Mouse (Mus musculus): ENCODE measurements around the gene Fam151a. TPM values are rescaled to one million over a fixed set of nuclear protein-coding genes. Genes with fewer than 3 reads are reported as not detected.
A peak's percentile ranks its signal among the peaks of the same experiment; 100 is the strongest.
"Not testable (repeated sequence)": the region's sequence is repeated elsewhere in the genome, so short reads cannot be mapped to it uniquely, and the experiment has no call there.

Fam151a gene
- polyA plus RNA-seq, 1 experiment: not detected

GRCm38 (mm10) chr4:106708408-106708807 lies 25.3 kb upstream of the Fam151a start:
- no peak overlapping the region for H3ac ChIP-seq (ENCODE audit: control insufficient read depth, insufficient read length)
- H3K79me2 ChIP-seq (ENCODE audit: control insufficient read depth, insufficient read depth): no peaks in the 10 kb centered on the region
- H3K27me3 ChIP-seq (ENCODE audit: control insufficient read depth, insufficient read depth, insufficient read length): peaks cover 28% of the 10 kb centered on the region
- H3K36me3 ChIP-seq (ENCODE audit: control insufficient read depth, insufficient read depth): no peaks in the 10 kb centered on the region
- no peak overlapping the region for H3K4me3 ChIP-seq
- H3K4me2 ChIP-seq (ENCODE audit: low read depth): no peak overlapping the region
- TF ChIP-seq TCF3 (IDR thresholded peaks at IDR 0.05; ENCODE audit: insufficient read length, low read depth): no peak
- no peak for TF ChIP-seq TCF12 (IDR thresholded peaks at IDR 0.05; ENCODE audit: insufficient read depth, poor library complexity, severe bottlenecking)
- no peak for TF ChIP-seq REST (IDR thresholded peaks at IDR 0.05; ENCODE audit: insufficient read depth, insufficient read length)
- no peak for TF ChIP-seq MYOG (IDR thresholded peaks at IDR 0.05; ENCODE audit: control insufficient read depth in 1 of 3, insufficient read depth in 1 of 3, insufficient read length in 2 of 3, low read depth in 2 of 3)
- TF ChIP-seq MYOD1 (IDR thresholded peaks at IDR 0.05; ENCODE audit: control insufficient read depth in 1 of 3, insufficient read length in 2 of 3, low read depth in 2 of 3): no peak
- no peak for TF ChIP-seq USF1 (IDR thresholded peaks at IDR 0.05; ENCODE audit: low read depth)
- no peak for TF ChIP-seq E2F4 (IDR thresholded peaks at IDR 0.05; ENCODE audit: insufficient read depth)
- TF ChIP-seq POLR2AphosphoS2 (IDR thresholded peaks at IDR 0.05; ENCODE audit: insufficient read length, low read depth): no peak
- no peak for TF ChIP-seq MAX (IDR thresholded peaks at IDR 0.05; ENCODE audit: low read depth)
- TF ChIP-seq CEBPB (IDR thresholded peaks at IDR 0.05; ENCODE audit: insufficient read depth, poor library complexity, severe bottlenecking): no peak
- no peak for TF ChIP-seq SRF (IDR thresholded peaks at IDR 0.05; ENCODE audit: control insufficient read depth, insufficient read length, low read depth)
- no peak for TF ChIP-seq POLR2A (IDR thresholded peaks at IDR 0.05; ENCODE audit: insufficient read length, low read depth)

- Histone ChIP-seq H3K4me2 (ENCODE audit: low read depth) (no peak overlapping the region), H3ac (ENCODE audit: control insufficient read depth, insufficient read length) (no peak overlapping the region), H3K36me3 (ENCODE audit: control insufficient read depth, insufficient read depth) (no peaks in the 10 kb centered on the region), H3K27me3 (ENCODE audit: control insufficient read depth, insufficient read depth, insufficient read length) (peaks cover 34% of the 10 kb centered on the region), H3K79me2 (ENCODE audit: control insufficient read depth, insufficient read depth) (no peaks in the 10 kb centered on the region), H3K4me3 (no peak overlapping the region)
- TF ChIP-seq REST (IDR thresholded peaks at IDR 0.05; ENCODE audit: insufficient read depth, insufficient read length) (peak; percentile 54), MYOD1 (IDR thresholded peaks at IDR 0.05; ENCODE audit: control insufficient read depth in 1 of 3, insufficient read length in 2 of 3, low read depth in 2 of 3) (no peak)
These were observed 20.1 kb upstream of the Fam151a start for GRCm38 (mm10) chr4:106713622-106714021.

- peaks cover 49% of the 10 kb centered on the region for H3K27me3 ChIP-seq (ENCODE audit: control insufficient read depth, insufficient read depth, insufficient read length)
- H3K36me3 ChIP-seq (ENCODE audit: control insufficient read depth, insufficient read depth): no peaks in the 10 kb centered on the region
- H3K4me2 ChIP-seq (ENCODE audit: low read depth): no peak overlapping the region
- H3K4me3 ChIP-seq: no peak overlapping the region
- H3K79me2 ChIP-seq (ENCODE audit: control insufficient read depth, insufficient read depth): no peaks in the 10 kb centered on the region
- TF ChIP-seq TCF12 (IDR thresholded peaks at IDR 0.05; ENCODE audit: insufficient read depth, poor library complexity, severe bottlenecking): no peak
- no peak for TF ChIP-seq MAX (IDR thresholded peaks at IDR 0.05; ENCODE audit: low read depth)
- no peak for TF ChIP-seq TCF3 (IDR thresholded peaks at IDR 0.05; ENCODE audit: insufficient read length, low read depth)
- no peak for TF ChIP-seq CEBPB (IDR thresholded peaks at IDR 0.05; ENCODE audit: insufficient read depth, poor library complexity, severe bottlenecking)
- no peak for TF ChIP-seq E2F4 (IDR thresholded peaks at IDR 0.05; ENCODE audit: insufficient read depth)
- TF ChIP-seq REST (IDR thresholded peaks at IDR 0.05; ENCODE audit: insufficient read depth, insufficient read length): no peak
- TF ChIP-seq POLR2AphosphoS2 (IDR thresholded peaks at IDR 0.05; ENCODE audit: insufficient read length, low read depth): no peak
- no peak for TF ChIP-seq MYOG (IDR thresholded peaks at IDR 0.05; ENCODE audit: control insufficient read depth in 1 of 3, insufficient read depth in 1 of 3, insufficient read length in 2 of 3, low read depth in 2 of 3)
- TF ChIP-seq USF1 (IDR thresholded peaks at IDR 0.05; ENCODE audit: low read depth): no peak
- no peak for TF ChIP-seq MYOD1 (IDR thresholded peaks at IDR 0.05; ENCODE audit: control insufficient read depth in 1 of 3, insufficient read length in 2 of 3, low read depth in 2 of 3)
- no peak for TF ChIP-seq SRF (IDR thresholded peaks at IDR 0.05; ENCODE audit: control insufficient read depth, insufficient read length, low read depth)
- TF ChIP-seq POLR2A (IDR thresholded peaks at IDR 0.05; ENCODE audit: insufficient read length, low read depth): no peak
- H3ac ChIP-seq (ENCODE audit: control insufficient read depth, insufficient read length): no peak overlapping the region
These were observed 13.1 kb upstream of the Fam151a start for GRCm38 (mm10) chr4:106720631-106721030.

GRCm38 (mm10) chr4:106730814-106731213 lies 2.9 kb upstream of the Fam151a start, which contains the start of gene Mroh7:
Gene Mroh7 (minus strand): TSS chr4:106730925.
- no peak for TF ChIP-seq USF1 (IDR thresholded peaks at IDR 0.05; ENCODE audit: low read depth)
- no peak for TF ChIP-seq REST (IDR thresholded peaks at IDR 0.05; ENCODE audit: insufficient read depth, insufficient read length)
- TF ChIP-seq E2F4 (IDR thresholded peaks at IDR 0.05; ENCODE audit: insufficient read depth): no peak
- no peak for TF ChIP-seq POLR2AphosphoS2 (IDR thresholded peaks at IDR 0.05; ENCODE audit: insufficient read length, low read depth)
- TF ChIP-seq MYOG (IDR thresholded peaks at IDR 0.05; ENCODE audit: control insufficient read depth in 1 of 3, insufficient read depth in 1 of 3, insufficient read length in 2 of 3, low read depth in 2 of 3): no peak
- no peak for TF ChIP-seq TCF12 (IDR thresholded peaks at IDR 0.05; ENCODE audit: insufficient read depth, poor library complexity, severe bottlenecking)
- no peak for TF ChIP-seq SRF (IDR thresholded peaks at IDR 0.05; ENCODE audit: control insufficient read depth, insufficient read length, low read depth)
- no peak for TF ChIP-seq MAX (IDR thresholded peaks at IDR 0.05; ENCODE audit: low read depth)
- no peak for TF ChIP-seq CEBPB (IDR thresholded peaks at IDR 0.05; ENCODE audit: insufficient read depth, poor library complexity, severe bottlenecking)
- no peak for TF ChIP-seq TCF3 (IDR thresholded peaks at IDR 0.05; ENCODE audit: insufficient read length, low read depth)
- no peak for TF ChIP-seq MYOD1 (IDR thresholded peaks at IDR 0.05; ENCODE audit: control insufficient read depth in 1 of 3, insufficient read length in 2 of 3, low read depth in 2 of 3)
- TF ChIP-seq POLR2A (IDR thresholded peaks at IDR 0.05; ENCODE audit: insufficient read length, low read depth): no peak
- no peaks in the 10 kb centered on the region for H3K36me3 ChIP-seq (ENCODE audit: control insufficient read depth, insufficient read depth)

GRCm38 (mm10) chr4:106736884-106737283 lies 3.2 kb downstream of the Fam151a start:
- H3K79me2 ChIP-seq (ENCODE audit: control insufficient read depth, insufficient read depth); H3ac ChIP-seq (ENCODE audit: control insufficient read depth, insufficient read length); H3K4me3 ChIP-seq; H3K4me2 ChIP-seq (ENCODE audit: low read depth); H3K36me3 ChIP-seq (ENCODE audit: control insufficient read depth, insufficient read depth): not testable (repeated sequence)
- H3K27me3 ChIP-seq (ENCODE audit: control insufficient read depth, insufficient read depth, insufficient read length): peaks cover 13% of the 10 kb centered on the region

More at GRCm38 (mm10) chr4:106730814-106731213, 2.9 kb upstream of the Fam151a start, which contains the start of gene Mroh7:
- H3K27me3 ChIP-seq (ENCODE audit: control insufficient read depth, insufficient read depth, insufficient read length): peaks cover 26% of the 10 kb centered on the region
- no peak within 1 kb of the TSS for H3K4me2 ChIP-seq (ENCODE audit: low read depth)
- no peak within 1 kb of the TSS for H3ac ChIP-seq (ENCODE audit: control insufficient read depth, insufficient read length)
- no peaks in the 10 kb centered on the region for H3K79me2 ChIP-seq (ENCODE audit: control insufficient read depth, insufficient read depth)
- H3K4me3 ChIP-seq: no peak within 1 kb of the TSS
